Comparison of ENCODE assay signal across 8 mouse cellular contexts in the genomic region with DNA sequence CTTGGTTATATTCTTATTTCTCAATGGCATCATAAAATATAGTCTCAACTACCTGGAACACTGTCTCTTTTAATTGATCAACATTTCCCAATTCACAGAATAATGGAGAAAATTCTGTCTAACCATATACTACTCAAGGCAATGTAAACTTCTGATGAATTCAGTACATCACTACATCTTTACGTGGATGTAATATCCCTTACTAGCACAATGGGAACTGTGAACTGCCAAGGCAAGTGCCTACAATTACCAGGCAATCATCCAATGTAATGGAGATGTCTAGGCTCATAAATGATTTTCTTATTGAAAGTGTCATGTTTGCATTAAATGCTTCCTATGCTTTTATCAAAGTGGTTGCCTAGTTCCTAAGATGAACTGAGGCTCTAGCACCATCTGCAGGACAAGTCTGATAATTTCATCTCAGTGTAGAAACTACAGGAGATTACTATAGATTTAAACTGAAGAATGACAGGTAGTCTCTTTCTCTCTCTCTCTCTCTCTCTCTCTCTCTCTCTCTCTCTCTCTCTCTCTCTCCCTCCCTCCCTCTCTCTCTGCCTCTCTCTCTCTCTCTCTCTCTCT.
A peak's percentile ranks its signal among the peaks of the same experiment; 100 is the strongest.
DNase-seq lines count a peak whose midpoint lies in the region; ATAC-seq and TF ChIP-seq lines count a peak whose summit lies in the region.

No protein-coding gene starts in this region.

- no peak overlapping the region for H3K4me2 ChIP-seq in embryonic facial prominence, embryonic 14.5 days (ENCODE audit: low read depth, low read length)

- no peak overlapping the region for H3K27ac ChIP-seq in gastrocnemius, adult 2 months
- H3K27ac ChIP-seq in embryonic facial prominence, embryonic 14.5 days (replicated peaks; ENCODE audit: low read depth, low read length): no peak overlapping the region

- DNase-seq in gastrocnemius, adult 2 months: no peak
- no peak for DNase-seq in gastrocnemius, postnatal 10 days
- DNase-seq in 416B (ENCODE audit: low read depth) (peak; percentile 62), adipocyte (ENCODE audit: low spot score) (peak; percentile 81)
- DNase-seq in embryonic facial prominence, embryonic 14.5 days (ENCODE audit: low spot score): peak; percentile 60
- peak; percentile 61 for DNase-seq in kidney, postnatal 10 days
- peak; percentile 2 for DNase-seq in thymus, postnatal 25 days

- intact Hi-C loops in gastrocnemius, adult 2 months (cut with DNase I): no loop called here

- H3K4me1 ChIP-seq in embryonic facial prominence, embryonic 14.5 days (ENCODE audit: control insufficient read depth, insufficient read depth, low read length): no peaks in the 10 kb centered on the region

- no peak overlapping the region for H3K9ac ChIP-seq in embryonic facial prominence, embryonic 14.5 days (ENCODE audit: low read depth, low read length)

- H3K4me3 ChIP-seq in gastrocnemius, adult 2 months: no peak overlapping the region
- H3K4me3 ChIP-seq in embryonic facial prominence, embryonic 14.5 days (ENCODE audit: low read depth, low read length): no peak overlapping the region

- 69% methylated on average over 1 of the region's 1 CpGs for WGBS in embryonic facial prominence, embryonic 14.5 days

- no peaks in the 10 kb centered on the region for H3K36me3 ChIP-seq in embryonic facial prominence, embryonic 14.5 days (ENCODE audit: control insufficient read depth, insufficient read depth, low read length)

- peak; percentile 58 for TF ChIP-seq CTCF in gastrocnemius, adult 2 months (IDR thresholded peaks at IDR 0.05)

- no peaks in the 10 kb centered on the region for H3K9me3 ChIP-seq in embryonic facial prominence, embryonic 14.5 days (ENCODE audit: control insufficient read depth, low read length)

- ATAC-seq in embryonic facial prominence, embryonic 14.5 days (ENCODE audit: low read depth): no peak
- ATAC-seq in megakaryocyte-erythroid progenitor cell, adult 5-6 weeks (replicated peaks; ENCODE audit: low FRiP score, low TSS enrichment, poor library complexity, severe bottlenecking): peak; percentile 78; the same call in 1 of the 2 replicates

- no peaks in the 10 kb centered on the region for H3K27me3 ChIP-seq in embryonic facial prominence, embryonic 14.5 days (replicated peaks; ENCODE audit: control insufficient read depth, insufficient read depth, low read length)

Comparison
In these comparisons a context has a peak if more than half of its experiments do, and no peak if none do; other contexts are left out.
1. DNase-seq: peak in 416B (single experiment), adipocyte (single experiment), embryonic facial prominence, embryonic 14.5 days (single experiment), kidney, postnatal 10 days (single experiment) and thymus, postnatal 25 days (single experiment); none in gastrocnemius, adult 2 months (single experiment) and gastrocnemius, postnatal 10 days (single experiment).